Mouse (Mus musculus) thymus, adult 18-20 months (tissue): ENCODE measurements at regions not wholly inside any gene's neighbourhood (a gene's known extent, or its start where the extent isn't known, plus 50 kb on each side); places are given as distances from the start of the nearest gene placed in this dataset.

ENCODE experiments used
- DNase-seq, 2 experiments: peaks; one replicate each; pipeline ENCODE4 v3.0.0; 2022; ENCODE audit warnings: mixed read lengths in 2 of 2

- DNase-seq: no peak
These were observed 57.2 kb upstream of the Usp9x start for GRCm38 (mm10) chrX:13014051-13014450.

DNA sequence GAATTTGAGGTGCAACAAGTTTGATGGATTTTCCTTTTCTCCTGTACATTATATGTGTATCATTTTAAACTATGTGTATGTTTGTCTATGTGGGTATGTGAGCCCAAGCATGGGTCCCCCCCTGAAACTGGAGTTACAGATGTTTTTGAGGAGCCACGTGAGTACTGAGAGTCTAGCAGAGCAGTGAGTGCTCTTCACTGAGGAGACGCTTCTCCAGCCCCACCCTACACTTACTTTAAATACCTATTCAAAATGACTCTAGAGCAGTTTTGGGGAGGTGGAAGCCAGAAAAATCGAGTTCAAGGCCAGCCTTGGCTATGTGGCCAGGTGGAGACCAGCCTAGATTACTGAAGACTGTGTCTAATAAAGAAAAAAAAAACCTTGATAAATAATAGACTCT lies 58.2 kb upstream of the Usp9x start:
- DNase-seq: no peak

- no peak for DNase-seq
These were observed 80.5 kb upstream of the Usp9x start for GRCm38 (mm10) chrX:12990777-12991176.

GRCm38 (mm10) chrX:12977676-12978075 lies 93.6 kb upstream of the Usp9x start:
- DNase-seq: no peak

- peak in 1 of 2 experiments; percentile 5 for DNase-seq
These were observed 102.1 kb upstream of the Usp9x start for GRCm38 (mm10) chrX:12968979-12969746.

DNA sequence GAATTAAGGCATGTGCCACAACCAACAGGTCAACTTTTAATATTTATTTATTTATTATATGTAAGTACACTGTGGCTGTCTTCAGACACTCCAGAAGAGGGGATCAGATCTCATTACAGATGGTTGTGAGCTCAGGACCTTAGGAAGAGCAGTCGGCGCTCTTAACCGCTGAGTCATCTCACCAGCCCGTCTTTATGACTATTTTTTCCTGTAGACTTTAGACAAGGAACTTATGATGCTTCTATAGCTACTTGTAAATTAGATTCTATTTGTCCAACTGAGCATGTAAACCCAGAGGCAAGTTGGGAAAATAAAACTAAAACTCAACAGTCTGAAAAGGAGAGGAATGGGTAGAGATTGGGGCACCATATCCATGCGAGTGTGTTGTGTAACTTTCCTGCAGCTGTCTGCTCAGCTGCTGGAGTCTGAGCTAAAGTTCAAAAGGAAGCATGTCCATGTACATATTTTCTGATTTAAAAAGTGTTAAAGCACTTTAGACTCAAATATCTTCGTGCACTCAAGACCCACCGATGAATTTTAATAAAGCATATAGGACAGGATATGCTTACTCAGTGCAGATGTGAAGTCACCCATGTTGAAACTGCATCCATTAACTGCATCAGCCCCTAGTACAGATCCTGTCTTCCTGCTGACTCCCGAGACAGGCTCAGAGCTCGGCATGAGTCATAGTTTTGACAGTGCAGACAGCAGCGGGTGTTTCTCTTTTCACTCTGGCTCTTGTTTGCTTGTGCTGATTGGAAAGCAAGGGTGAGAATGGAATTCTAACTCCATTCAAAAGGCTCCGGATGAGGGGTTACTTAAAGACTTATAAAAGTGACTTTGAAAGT lies 111.6 kb upstream of the Usp9x start:
- no peak for DNase-seq

DNA sequence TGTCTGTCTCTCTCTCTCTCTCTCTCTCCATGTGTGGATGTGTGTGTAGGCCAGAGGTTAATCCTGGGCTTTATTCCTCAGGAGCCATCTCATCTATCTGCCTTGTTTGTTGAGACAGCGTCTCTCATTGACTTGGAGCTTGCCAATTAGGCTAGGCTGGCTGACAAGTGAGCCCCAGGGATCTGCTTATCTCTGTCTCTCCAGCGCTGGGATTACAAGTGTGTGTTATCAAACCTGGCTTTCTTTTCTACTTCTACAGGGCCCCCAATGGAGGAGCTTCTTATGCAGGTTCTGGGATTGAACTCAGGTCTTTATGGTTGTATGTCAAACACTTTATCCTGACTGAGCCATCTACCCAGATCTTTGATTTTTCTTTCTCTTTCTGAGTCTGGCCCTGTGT lies 112.4 kb upstream of the Usp9x start:
- DNase-seq: no peak

DNA sequence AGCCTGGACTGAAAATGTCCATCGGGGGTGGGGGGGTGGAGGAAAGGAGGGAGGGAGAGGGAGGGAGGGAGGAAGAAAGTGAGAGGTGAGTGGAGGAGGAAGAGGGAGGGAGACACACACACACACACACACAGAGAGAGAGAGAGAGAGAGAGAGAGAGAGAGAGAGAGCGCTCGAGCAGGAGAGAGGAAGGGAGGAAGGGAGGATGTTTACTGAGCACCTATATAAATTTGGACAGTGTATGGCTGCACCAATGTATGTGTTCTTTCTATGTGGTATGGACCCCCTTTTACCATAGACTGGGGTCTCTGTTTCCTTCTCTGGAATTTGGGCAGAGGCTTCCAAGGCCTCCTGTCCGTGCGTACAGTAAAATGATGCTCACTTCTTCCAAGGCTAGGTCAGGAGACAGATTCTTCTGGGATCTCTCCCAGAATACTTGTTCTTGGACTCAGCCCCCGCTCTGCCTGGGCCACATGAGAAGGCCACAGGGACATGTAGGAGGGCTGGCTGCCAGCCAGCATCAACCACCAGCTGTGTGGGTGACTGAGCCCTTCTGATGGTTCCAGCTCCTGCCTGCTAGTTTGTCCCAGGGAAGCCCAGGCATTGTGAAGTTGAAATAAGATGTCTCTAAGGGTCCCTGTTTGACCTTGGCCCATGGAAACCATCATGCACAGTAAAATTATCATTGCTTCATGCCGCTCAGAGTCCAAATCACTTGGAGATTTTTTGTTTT lies 120.2 kb upstream of the Usp9x start:
- no peak for DNase-seq

DNA sequence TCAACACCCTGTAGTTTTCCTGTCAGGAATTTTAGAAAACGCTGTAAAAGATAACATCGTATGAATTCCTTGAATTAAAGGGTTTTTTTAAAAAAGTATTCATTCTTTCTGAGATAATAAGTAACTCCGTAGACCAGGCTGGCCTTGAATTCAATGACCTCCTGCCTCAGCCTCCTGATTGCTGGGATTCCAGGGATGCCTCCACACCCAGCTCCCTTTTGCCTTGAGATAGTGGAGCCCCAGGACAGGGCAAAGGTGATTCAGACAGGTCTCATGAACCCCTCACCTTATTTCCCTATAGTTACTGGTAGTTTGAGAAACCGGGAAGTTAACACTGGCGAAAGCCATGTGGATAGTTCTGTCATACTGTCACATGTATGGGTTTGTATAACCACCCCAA lies 128.8 kb upstream of the Usp9x start:
- DNase-seq: no peak

- DNase-seq: peak; percentile 8 to 10
These were observed 134.7 kb upstream of the Usp9x start for GRCm38 (mm10) chrX:12936406-12937172.

GRCm38 (mm10) chrX:12933294-12933807 lies 137.9 kb upstream of the Usp9x start:
- DNase-seq: no peak

- DNase-seq: no peak
These were observed 141.1 kb upstream of the Usp9x start for GRCm38 (mm10) chrX:12930242-12930641.

- no peak for DNase-seq
These were observed 143.3 kb upstream of the Usp9x start for GRCm38 (mm10) chrX:12927797-12928589.

DNA sequence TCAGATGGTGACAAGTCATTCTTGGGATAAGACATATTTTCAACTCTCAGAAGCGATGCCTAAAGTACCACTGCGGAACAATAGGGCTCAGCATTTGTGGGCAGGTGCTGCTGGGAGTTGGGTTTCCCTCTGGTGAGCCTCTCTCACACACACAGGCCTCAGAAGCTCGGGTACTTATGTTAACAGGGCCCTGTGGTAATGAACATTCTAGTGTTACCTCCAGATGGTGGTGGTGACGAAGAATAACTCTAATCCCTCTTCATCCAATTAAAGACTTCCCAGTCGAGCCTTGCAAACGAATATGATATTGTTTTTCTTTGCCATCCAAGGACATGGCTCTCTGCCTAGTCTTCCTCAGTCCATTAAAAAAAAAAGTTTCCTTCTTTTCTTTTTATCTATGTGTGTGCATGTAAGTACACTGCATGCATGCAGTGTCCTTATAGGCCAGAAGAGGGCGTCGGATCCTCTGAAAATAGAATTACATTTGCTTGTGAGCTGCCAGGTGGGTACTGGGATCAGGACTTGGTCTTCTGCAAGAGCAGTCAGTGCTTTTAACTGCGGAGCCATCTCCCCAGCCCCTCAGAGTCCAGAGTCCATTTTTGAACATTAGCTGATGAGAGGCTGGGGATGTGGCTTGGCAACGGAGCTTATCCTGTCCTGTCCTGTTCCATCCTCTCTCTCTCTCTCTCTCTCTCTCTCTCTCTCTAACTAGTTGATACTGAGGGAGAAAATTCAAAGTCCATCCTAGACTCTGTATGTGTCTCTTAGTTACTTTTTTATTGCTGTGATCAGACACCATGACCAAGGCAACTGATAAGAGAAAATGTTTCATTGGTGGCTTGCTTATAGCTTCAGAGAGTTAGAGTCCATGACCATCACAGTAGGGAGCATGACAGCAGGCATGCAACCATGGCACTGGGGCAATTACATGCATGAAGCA lies 146.3 kb upstream of the Usp9x start:
- DNase-seq: no peak

- no peak for DNase-seq
These were observed 151.7 kb upstream of the Usp9x start for GRCm38 (mm10) chrX:12919576-12919975.

DNA sequence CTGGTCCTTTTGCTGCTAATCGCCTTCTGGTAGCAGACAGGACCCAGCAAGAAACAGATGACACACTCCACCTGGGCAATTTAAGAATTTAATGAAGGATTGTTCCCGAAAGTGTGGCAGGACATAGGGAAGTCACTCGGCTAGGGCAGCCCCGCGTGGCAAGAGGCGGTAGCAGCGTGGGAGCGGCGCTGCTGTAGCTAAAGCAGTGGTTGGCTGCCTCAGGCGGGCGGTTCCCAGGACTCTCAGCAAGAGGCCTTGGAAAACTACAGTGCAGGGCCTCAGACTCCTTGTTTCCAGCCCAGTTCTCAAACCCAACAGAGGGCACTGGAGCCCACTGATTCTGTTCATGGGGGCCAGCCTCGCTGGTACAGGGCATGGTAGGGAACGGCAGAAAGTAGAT lies 154.2 kb upstream of the Usp9x start:
- no peak for DNase-seq

DNA sequence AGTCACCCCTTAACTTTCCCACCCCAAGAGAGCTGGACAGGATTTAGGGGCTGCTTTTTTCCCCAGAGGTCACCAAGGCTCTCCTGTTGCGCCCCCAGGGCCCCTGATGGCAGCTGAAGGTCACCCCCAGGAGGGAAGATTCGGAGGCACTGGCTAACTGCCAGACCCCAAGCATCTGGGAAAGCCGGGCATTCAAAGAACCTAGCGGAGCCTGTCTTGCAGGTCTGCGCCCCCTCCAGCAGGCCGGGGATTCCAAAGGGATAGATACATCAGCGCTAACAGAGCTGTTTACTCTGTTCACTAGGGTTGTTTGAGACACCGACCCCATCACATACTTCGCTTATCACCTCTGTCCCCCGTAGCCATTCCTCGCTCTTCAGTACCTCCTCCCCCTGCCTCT lies 154.6 kb upstream of the Usp9x start:
- no peak for DNase-seq

DNA sequence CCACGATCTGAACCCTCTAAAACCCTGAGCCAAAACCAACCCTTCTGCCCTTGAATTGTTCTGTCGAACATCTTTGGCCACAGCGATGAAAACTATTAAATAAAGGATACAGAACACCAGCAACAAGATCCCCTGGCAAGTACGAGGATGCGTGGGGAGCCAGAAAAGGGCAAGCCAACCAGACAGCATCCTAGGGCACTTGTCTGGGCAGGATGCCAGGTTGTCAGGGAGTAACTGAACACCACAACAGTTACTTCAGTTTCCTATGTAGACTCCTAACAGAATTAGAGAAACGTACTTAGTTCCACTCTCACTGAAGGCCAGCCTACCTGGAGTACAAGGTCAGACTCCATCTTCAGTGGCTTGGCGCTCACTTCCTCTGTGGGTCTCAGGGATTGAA lies 138.4 kb upstream of the Med14 start:
- no peak for DNase-seq

- no peak for DNase-seq
These were observed 129.6 kb upstream of the Med14 start for GRCm38 (mm10) chrX:12891468-12891867.

GRCm38 (mm10) chrX:12889482-12889808 lies 127.6 kb upstream of the Med14 start:
- DNase-seq: no peak
